Mouse (Mus musculus) MEL (cell line): ENCODE results near the gene St6galnac5. TPM values are rescaled to one million over a fixed set of nuclear protein-coding genes. Genes with fewer than 3 reads are reported as not detected.

Source experiments
- DNase-seq: peaks from one replicate; pipeline ENCODE4 v3.0.0; 2011; ENCODE audit warnings: low read depth, low spot score
- H3K27ac ChIP-seq: 2 replicates; pipeline ENCODE4 v1.5.1; 2012; ENCODE audit warnings: low read depth, mild to moderate bottlenecking, control low read depth, low read length, moderate library complexity; ENCODE audit not compliant: control insufficient read depth
- H3K27me3 ChIP-seq, 2 experiments: fragments of 150-350 bp in 1 of 2; sonication (generic) in 1 of 2; 2 replicates each; pipeline ENCODE4 v1.6.1; 2012; ENCODE audit warnings: low read length in 2 of 2, mild to moderate bottlenecking in 2 of 2, improper control_type of control experiment in 1 of 2, moderate library complexity in 1 of 2; ENCODE audit not compliant: insufficient read depth in 2 of 2, control insufficient read depth in 1 of 2
- H3K36me3 ChIP-seq, 2 experiments: 2 replicates each; pipeline ENCODE4 v1.6.1; 2012 to 2014; ENCODE audit warnings: low read length in 2 of 2, improper control_type of control experiment in 1 of 2, inconsistent platforms in 1 of 2, mild to moderate bottlenecking in 1 of 2; ENCODE audit not compliant: insufficient read depth in 2 of 2, control insufficient read depth in 1 of 2
- H3K4me1 ChIP-seq, 2 experiments: fragments of 150-350 bp in 1 of 2; sonication (generic) in 1 of 2; 2 replicates each; pipeline ENCODE4 v1.6.1; 2012; ENCODE audit warnings: low read length in 2 of 2, improper control_type of control experiment in 1 of 2, mild to moderate bottlenecking in 1 of 2; ENCODE audit not compliant: insufficient read depth in 2 of 2, control insufficient read depth in 1 of 2
- H3K4me3 ChIP-seq, 2 experiments: fragments of 150-350 bp in 1 of 2; sonication (generic) in 1 of 2; 2 replicates each; pipeline ENCODE4 v1.5.1; 2012; ENCODE audit warnings: low read depth in 2 of 2, low read length in 2 of 2, mild to moderate bottlenecking in 2 of 2, moderate library complexity in 2 of 2, control low read depth in 1 of 2, improper control_type of control experiment in 1 of 2; ENCODE audit not compliant: control insufficient read depth in 1 of 2, insufficient read depth in 1 of 2
- H3K79me2 ChIP-seq: 2 replicates; pipeline ENCODE4 v1.6.1; 2012; ENCODE audit warnings: mild to moderate bottlenecking, low read length, moderate library complexity; ENCODE audit not compliant: control insufficient read depth, poor library complexity, insufficient read depth
- H3K9ac ChIP-seq: 2 replicates; pipeline ENCODE4 v1.6.1; 2012; ENCODE audit warnings: low read depth, mild to moderate bottlenecking, control low read depth, low read length, moderate library complexity; ENCODE audit not compliant: control insufficient read depth, poor library complexity, severe bottlenecking
- H3K9me3 ChIP-seq: fragments of 150-350 bp; sonication (generic); replicated peaks from 2 replicates; pipeline ENCODE4 v1.6.1; 2012; ENCODE audit warnings: mild to moderate bottlenecking, low read length, improper control_type of control experiment, moderate library complexity; ENCODE audit not compliant: insufficient read depth
- BHLHE40 ChIP-seq: IDR thresholded peaks from 2 replicates; pipeline ENCODE4 v1.6.1; 2012; ENCODE audit warnings: low read depth, mild to moderate bottlenecking, inconsistent platforms, low read length, improper control_type of control experiment, borderline replicate concordance
- CHD1 ChIP-seq: IDR thresholded peaks from 2 replicates; pipeline ENCODE4 v1.6.1; 2012; ENCODE audit warnings: low read depth, mild to moderate bottlenecking, inconsistent platforms, low read length, improper control_type of control experiment
- CHD2 ChIP-seq: IDR thresholded peaks from 2 replicates; pipeline ENCODE4 v1.6.1; 2011; ENCODE audit warnings: low read length, improper control_type of control experiment
- CTCF ChIP-seq, 3 experiments: IDR thresholded peaks in 2 of 3; conservative IDR thresholded peaks in 1 of 3; 2 replicates each; pipeline ENCODE4 v1.5.1; 2011 to 2012; ENCODE audit warnings: low read length in 3 of 3, low read depth in 2 of 3, mild to moderate bottlenecking in 2 of 3, improper control_type of control experiment in 1 of 3, inconsistent platforms in 1 of 3, mixed read lengths in 1 of 3, moderate library complexity in 1 of 3; ENCODE audit not compliant: control insufficient read depth in 1 of 3, insufficient read depth in 1 of 3, poor library complexity in 1 of 3, severe bottlenecking in 1 of 3
- E2F4 ChIP-seq: IDR thresholded peaks from 2 replicates; pipeline ENCODE4 v1.6.1; 2011; ENCODE audit warnings: low read depth, low read length, improper control_type of control experiment, borderline replicate concordance
- ELF1 ChIP-seq: IDR thresholded peaks from 2 replicates; pipeline ENCODE4 v1.6.1; 2014; ENCODE audit warnings: low read depth, mild to moderate bottlenecking, inconsistent platforms, low read length, improper control_type of control experiment, moderate library complexity
- ETS1 ChIP-seq: IDR thresholded peaks from 2 replicates; pipeline ENCODE4 v1.6.1; 2012; ENCODE audit warnings: low read depth, mild to moderate bottlenecking, inconsistent platforms, low read length, improper control_type of control experiment, moderate library complexity
- GABPA ChIP-seq: IDR thresholded peaks from 2 replicates; pipeline ENCODE4 v1.6.1; 2012; ENCODE audit warnings: low read depth, mild to moderate bottlenecking, inconsistent platforms, low read length, improper control_type of control experiment, moderate library complexity
- GATA1 ChIP-seq: IDR thresholded peaks from 2 replicates; pipeline ENCODE4 v1.6.1; 2011; ENCODE audit warnings: low read depth, low read length, improper control_type of control experiment
- HCFC1 ChIP-seq: IDR thresholded peaks from 2 replicates; pipeline ENCODE4 v1.6.1; 2012; ENCODE audit warnings: low read depth, mild to moderate bottlenecking, inconsistent platforms, low read length, improper control_type of control experiment, moderate library complexity
- JUND ChIP-seq: IDR thresholded peaks from 2 replicates; pipeline ENCODE4 v1.6.1; 2011; ENCODE audit warnings: low read depth, mild to moderate bottlenecking, improper control_type of control experiment, low read length
- KAT2A ChIP-seq: conservative IDR thresholded peaks from 2 replicates; pipeline ENCODE4 v1.6.1; 2012; ENCODE audit warnings: low read depth, low read length, improper control_type of control experiment, inconsistent platforms
- MAFK ChIP-seq: IDR thresholded peaks from 2 replicates; pipeline ENCODE4 v1.6.1; 2011; ENCODE audit warnings: low read depth, mild to moderate bottlenecking, low read length, improper control_type of control experiment, borderline replicate concordance
- MAX ChIP-seq: IDR thresholded peaks from 2 replicates; pipeline ENCODE4 v1.6.1; 2011; ENCODE audit warnings: low read length, improper control_type of control experiment
- MAZ ChIP-seq: IDR thresholded peaks from 2 replicates; pipeline ENCODE4 v1.6.1; 2012; ENCODE audit warnings: low read depth, mild to moderate bottlenecking, inconsistent platforms, low read length, improper control_type of control experiment
- MEF2A ChIP-seq: IDR thresholded peaks from 2 replicates; pipeline ENCODE4 v1.6.1; 2014; ENCODE audit warnings: low read depth, mild to moderate bottlenecking, inconsistent platforms, low read length, improper control_type of control experiment; ENCODE audit not compliant: poor library complexity, insufficient replicate concordance, severe bottlenecking; ENCODE audit errors: extremely low read depth
- MXI1 ChIP-seq: IDR thresholded peaks from 2 replicates; pipeline ENCODE4 v1.6.1; 2011; ENCODE audit warnings: mild to moderate bottlenecking, low read depth, low read length, improper control_type of control experiment
- MYB ChIP-seq: IDR thresholded peaks from 2 replicates; pipeline ENCODE4 v1.6.1; 2011; ENCODE audit warnings: mild to moderate bottlenecking, low read depth, low read length, improper control_type of control experiment
- MYC ChIP-seq: IDR thresholded peaks from 2 replicates; pipeline ENCODE4 v1.6.1; 2011; ENCODE audit warnings: low read depth, mild to moderate bottlenecking, low read length, improper control_type of control experiment, moderate library complexity
- NELFE ChIP-seq: IDR thresholded peaks from 2 replicates; pipeline ENCODE4 v1.6.1; 2011; ENCODE audit warnings: low read depth, low read length, improper control_type of control experiment
- NRF1 ChIP-seq: IDR thresholded peaks from 2 replicates; pipeline ENCODE4 v1.6.1; 2014; ENCODE audit warnings: low read depth, mild to moderate bottlenecking, inconsistent platforms, low read length, improper control_type of control experiment, moderate library complexity; ENCODE audit not compliant: poor library complexity, insufficient read depth, severe bottlenecking
- POLR2A ChIP-seq, 2 experiments: IDR thresholded peaks; 2 replicates each; pipeline ENCODE4 v1.6.1; 2011 to 2012; ENCODE audit warnings: low read length in 2 of 2, mild to moderate bottlenecking in 2 of 2, control low read depth in 1 of 2, improper control_type of control experiment in 1 of 2, low read depth in 1 of 2, moderate library complexity in 1 of 2; ENCODE audit not compliant: control insufficient read depth in 1 of 2, insufficient read depth in 1 of 2, poor library complexity in 1 of 2
- POLR2AphosphoS2 ChIP-seq: IDR thresholded peaks from 2 replicates; pipeline ENCODE4 v1.6.1; 2011; ENCODE audit warnings: low read length, improper control_type of control experiment
- POLR2AphosphoS5 ChIP-seq: IDR thresholded peaks from 2 replicates; pipeline ENCODE4 v1.6.1; 2012; ENCODE audit warnings: low read depth, borderline replicate concordance, mild to moderate bottlenecking, inconsistent platforms, low read length, moderate library complexity, mixed read lengths
- RAD21 ChIP-seq: IDR thresholded peaks from 2 replicates; pipeline ENCODE4 v1.6.1; 2011; ENCODE audit warnings: mild to moderate bottlenecking, low read depth, low read length, improper control_type of control experiment
- RCOR1 ChIP-seq: IDR thresholded peaks from 2 replicates; pipeline ENCODE4 v1.6.1; 2012; ENCODE audit warnings: low read depth, mild to moderate bottlenecking, inconsistent platforms, low read length, improper control_type of control experiment
- SIN3A ChIP-seq: IDR thresholded peaks from 2 replicates; pipeline ENCODE4 v1.6.1; 2012; ENCODE audit warnings: low read length, improper control_type of control experiment, inconsistent platforms
- SMC3 ChIP-seq: IDR thresholded peaks from 2 replicates; pipeline ENCODE4 v1.6.1; 2011; ENCODE audit warnings: low read depth, low read length, improper control_type of control experiment
- TAL1 ChIP-seq: IDR thresholded peaks from 2 replicates; pipeline ENCODE4 v1.6.1; 2012; ENCODE audit warnings: mild to moderate bottlenecking, inconsistent platforms, low read length, moderate library complexity, mixed read lengths
- TBP ChIP-seq: IDR thresholded peaks from 2 replicates; pipeline ENCODE4 v1.8.0; 2011; ENCODE audit warnings: low read depth, low read length, improper control_type of control experiment
- TCF12 ChIP-seq: IDR thresholded peaks from 2 replicates; pipeline ENCODE4 v1.6.1; 2014; ENCODE audit warnings: low read depth, mild to moderate bottlenecking, inconsistent platforms, low read length, improper control_type of control experiment, moderate library complexity
- UBTF ChIP-seq: IDR thresholded peaks from 2 replicates; pipeline ENCODE4 v1.6.1; 2012; ENCODE audit warnings: low read depth, mild to moderate bottlenecking, inconsistent platforms, low read length, improper control_type of control experiment, moderate library complexity, borderline replicate concordance; ENCODE audit not compliant: insufficient read depth
- USF1 ChIP-seq: IDR thresholded peaks from 2 replicates; pipeline ENCODE4 v1.6.1; 2014; ENCODE audit warnings: low read depth, mild to moderate bottlenecking, inconsistent platforms, low read length, improper control_type of control experiment, moderate library complexity
- USF2 ChIP-seq, 2 experiments: IDR thresholded peaks; 2 replicates each; pipeline ENCODE4 v1.6.1; 2011 to 2012; ENCODE audit warnings: improper control_type of control experiment in 2 of 2, low read length in 2 of 2, borderline replicate concordance in 1 of 2, inconsistent platforms in 1 of 2, low read depth in 1 of 2, mild to moderate bottlenecking in 1 of 2; ENCODE audit not compliant: insufficient read depth in 1 of 2
- ZC3H11A ChIP-seq: IDR thresholded peaks from 2 replicates; pipeline ENCODE4 v1.6.1; 2012; ENCODE audit warnings: low read depth, mild to moderate bottlenecking, inconsistent platforms, low read length, improper control_type of control experiment
- ZKSCAN1 ChIP-seq: IDR thresholded peaks from 2 replicates; pipeline ENCODE4 v1.6.1; 2012; ENCODE audit warnings: low read depth, mild to moderate bottlenecking, inconsistent platforms, low read length, improper control_type of control experiment, moderate library complexity
- ZMIZ1 ChIP-seq: IDR thresholded peaks from 2 replicates; pipeline ENCODE4 v1.6.1; 2012; ENCODE audit warnings: low read depth, mild to moderate bottlenecking, inconsistent platforms, low read length, improper control_type of control experiment, moderate library complexity
- ZNF384 ChIP-seq: IDR thresholded peaks from 2 replicates; pipeline ENCODE4 v1.6.1; 2012; ENCODE audit warnings: low read depth, mild to moderate bottlenecking, inconsistent platforms, low read length, improper control_type of control experiment
- polyA plus RNA-seq, 2 experiments: library from polyadenylated mRNA; stranded (reverse) in 1 of 2; unstranded in 1 of 2; fragments of >175 nt in 1 of 2; fragments of >200 nt in 1 of 2; gene quantifications; 2 replicates each; pipeline versions ENCODE4 v1.2.1 to v1.2.4; 2012; ENCODE audit warnings: low replicate concordance in 2 of 2, low read depth in 1 of 2; ENCODE audit not compliant: insufficient read length in 2 of 2, insufficient read depth in 1 of 2, missing spikeins in 1 of 2
- total RNA-seq: library from RNA; depleted of rRNA; stranded (reverse); fragments of 300-350 nt; gene quantifications from 2 replicates; pipeline ENCODE4 v1.2.3, GENCODE M21; 2012

St6galnac5 gene
- total and polyA plus RNA-seq, 3 experiments = not detected

DNA sequence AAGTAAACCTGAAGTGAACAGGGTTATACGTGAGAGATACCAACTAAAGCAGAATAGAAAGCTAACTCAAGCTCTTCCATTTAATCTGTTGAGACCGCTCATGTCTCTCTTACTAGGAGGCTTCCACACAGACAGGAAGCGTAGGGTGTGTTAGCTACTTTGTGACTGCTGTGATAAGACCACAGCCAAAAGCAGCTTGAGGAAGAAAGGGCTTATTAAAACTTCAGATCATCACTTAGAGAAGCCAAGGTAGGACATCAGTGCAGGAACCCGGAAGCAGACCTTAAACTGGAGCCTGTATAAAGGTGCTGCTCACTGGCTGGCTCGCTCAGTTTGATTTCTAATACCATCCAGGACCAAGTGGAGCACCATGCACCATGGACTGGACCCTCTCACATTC lies 31.7 kb downstream of the St6galnac5 start:
- peak; percentile 94 for DNase-seq
- TF ChIP-seq ZC3H11A = no peak
- no peak; the same call in 1 of the 2 replicates for TF ChIP-seq MXI1
- no peak for TF ChIP-seq RAD21
- no peak for TF ChIP-seq USF2 (IDR thresholded peaks at IDR 0.05; ENCODE audit: borderline replicate concordance in 1 of 2, insufficient read depth in 1 of 2, low read depth in 1 of 2, low read length in 2 of 2)
- no peak for TF ChIP-seq ZNF384
- TF ChIP-seq MAX = 0 out of 2 replicates have a peak, but pooled peaks have one; percentile 21
- no peak for TF ChIP-seq UBTF
- 0 out of 2 replicates have a peak, but pooled peaks have one; percentile 26 for TF ChIP-seq ZMIZ1
- TF ChIP-seq ETS1 = peak; percentile 87
- no peak for TF ChIP-seq MEF2A
- no peak for TF ChIP-seq SMC3
- peak; percentile 63 for TF ChIP-seq TAL1
- TF ChIP-seq ZKSCAN1 = no peak
- TF ChIP-seq MAZ = no peak
- TF ChIP-seq GABPA = no peak
- TF ChIP-seq TBP = peak; percentile 88
- TF ChIP-seq NRF1 = no peak
- TF ChIP-seq POLR2AphosphoS2 = no peak
- TF ChIP-seq MYC = peak; percentile 38; the same call in 1 of the 2 replicates
- TF ChIP-seq CTCF (IDR thresholded peaks at IDR 0.05 in 2 of 3, conservative IDR thresholded peaks at IDR 0.05 in 1 of 3; ENCODE audit: control insufficient read depth in 1 of 3, insufficient read depth in 1 of 3, low read depth in 2 of 3, low read length in 3 of 3, poor library complexity in 1 of 3, severe bottlenecking in 1 of 3) = no peak
- peak; percentile 92 for TF ChIP-seq GATA1
- TF ChIP-seq CHD2 = no peak
- no peak for TF ChIP-seq BHLHE40
- peak; percentile 20; the same call in 1 of the 2 replicates for TF ChIP-seq HCFC1
- no peak for TF ChIP-seq MYB
- peak; percentile 86 for TF ChIP-seq RCOR1
- TF ChIP-seq E2F4 = no peak
- TF ChIP-seq KAT2A = no peak
- peak; percentile 92 for TF ChIP-seq TCF12
- TF ChIP-seq JUND = no peak
- TF ChIP-seq ELF1 = peak; percentile 92
- peak; percentile 60; the same call in 1 of the 2 replicates for TF ChIP-seq SIN3A
- TF ChIP-seq POLR2AphosphoS5 = no peak
- no peak for TF ChIP-seq CHD1
- TF ChIP-seq NELFE = no peak
- TF ChIP-seq MAFK = no peak
- peak in 1 of 2 experiments; percentile 50; a peak in 2 of 4 replicates for TF ChIP-seq POLR2A (IDR thresholded peaks at IDR 0.05; ENCODE audit: control insufficient read depth in 1 of 2, insufficient read depth in 1 of 2, low read depth in 1 of 2, low read length in 2 of 2, poor library complexity in 1 of 2)
- no peak for TF ChIP-seq USF1

More for the DNA sequence above, 31.7 kb downstream of the St6galnac5 start:
- Histone ChIP-seq H3K4me3 (peak overlapping the region; percentile 27 to 30), H3K27me3 (no peaks in the 10 kb centered on the region), H3K27ac (peak overlapping the region; percentile 99), H3K36me3 (peaks cover 0 to 34% of the 10 kb centered on the region in 2 experiments; a peak in 2 of 4 replicates), H3K79me2 (no peaks in the 10 kb centered on the region), H3K9me3 (no peaks in the 10 kb centered on the region), H3K4me1 (peaks cover 17 to 55% of the 10 kb centered on the region in 2 experiments), H3K9ac (peak overlapping the region; percentile 53)
